31 mouse cellular contexts compared by ENCODE assay signal in the genomic region with DNA sequence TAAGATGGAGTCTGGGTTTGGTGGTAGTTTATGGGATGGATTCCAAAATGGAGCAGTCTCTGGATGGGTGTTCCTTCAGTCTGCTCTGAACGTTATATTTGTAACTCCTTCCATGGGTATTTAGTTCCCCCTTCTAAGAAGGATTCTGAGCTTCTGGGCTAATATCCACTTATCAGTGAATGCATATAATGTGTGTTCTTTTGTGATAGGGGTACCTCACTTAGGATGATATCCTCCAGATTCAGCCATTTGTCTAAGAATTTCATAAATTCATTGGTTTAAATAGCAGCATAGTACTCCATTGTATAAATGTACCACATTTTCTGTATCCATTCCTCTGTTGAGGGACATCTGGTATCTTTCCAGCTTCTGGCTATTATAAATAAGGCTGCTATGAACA.
"Had no signal": no experiment of that assay in that cellular context is flagged by ENCODE, and none has a peak within 500 bp of the region (broad histone marks: within the 10 kb centered on the region; RNA-seq: fewer than 3 reads in every experiment).

No protein-coding gene starts in this region.

- H3K4me2 ChIP-seq: limb, embryonic 12.5 days; limb, embryonic 13.5 days; limb, embryonic 15.5 days; liver, embryonic 11.5 days; liver, embryonic 12.5 days; liver, embryonic 13.5 days; liver, embryonic 15.5 days; lung, embryonic 14.5 days; lung, embryonic 15.5 days; midbrain, embryonic 11.5 days; midbrain, embryonic 12.5 days; midbrain, embryonic 13.5 days; midbrain, embryonic 15.5 days; neural tube, embryonic 12.5 days had no signal

- H3K27me3 ChIP-seq: limb, embryonic 12.5 days; limb, embryonic 13.5 days; limb, embryonic 15.5 days; liver, embryonic 12.5 days; liver, embryonic 13.5 days; liver, embryonic 15.5 days; lung, embryonic 15.5 days; megakaryocyte, embryonic 14.5 days; midbrain, embryonic 12.5 days; midbrain, embryonic 13.5 days; midbrain, embryonic 15.5 days; neural tube, embryonic 12.5 days had no signal

- DNase-seq: left cerebral cortex, postnatal 4 days; liver; liver, embryonic 13.5 days; lung, adult 18-20 months; lung, adult 2 months; lung, embryonic 14.5 days; lung, postnatal 10 days; lung, postnatal 14 days; lung, postnatal 36 days; lung, postnatal 4 days; midbrain, embryonic 14.5 days had no signal

- H3K9me3 ChIP-seq: limb, embryonic 10.5 days; limb, embryonic 12.5 days; limb, embryonic 13.5 days; limb, embryonic 15.5 days; liver, embryonic 12.5 days; liver, embryonic 13.5 days; liver, embryonic 15.5 days; lung, embryonic 15.5 days; megakaryocyte, embryonic 14.5 days; midbrain, embryonic 10.5 days; midbrain, embryonic 12.5 days; midbrain, embryonic 13.5 days; midbrain, embryonic 15.5 days; neural tube, embryonic 12.5 days had no signal

- H3K4me3 ChIP-seq: limb, embryonic 10.5 days; limb, embryonic 12.5 days; limb, embryonic 13.5 days; limb, embryonic 15.5 days; liver, embryonic 12.5 days; liver, embryonic 13.5 days; liver, embryonic 15.5 days; lung, embryonic 15.5 days; megakaryocyte, embryonic 14.5 days; midbrain, embryonic 10.5 days; midbrain, embryonic 12.5 days; midbrain, embryonic 13.5 days; midbrain, embryonic 15.5 days; myocyte; neural tube, embryonic 12.5 days had no signal

- ATAC-seq: liver, embryonic 12.5 days; lung, postnatal 0 days; midbrain, embryonic 13.5 days; midbrain, embryonic 15.5 days; midbrain, embryonic 16.5 days had no signal

- H3K27ac ChIP-seq: limb, embryonic 10.5 days; limb, embryonic 12.5 days; limb, embryonic 13.5 days; limb, embryonic 15.5 days; liver, embryonic 12.5 days; liver, embryonic 13.5 days; liver, embryonic 14.5 days; liver, embryonic 15.5 days; lung, embryonic 15.5 days; macrophage; midbrain, embryonic 10.5 days; midbrain, embryonic 12.5 days; midbrain, embryonic 13.5 days; midbrain, embryonic 15.5 days; neural tube, embryonic 12.5 days had no signal

- H3K9ac ChIP-seq: limb, embryonic 12.5 days; limb, embryonic 13.5 days; limb, embryonic 15.5 days; liver, embryonic 12.5 days; liver, embryonic 13.5 days; liver, embryonic 14.5 days; liver, embryonic 15.5 days; lung, embryonic 14.5 days; lung, embryonic 15.5 days; midbrain, embryonic 12.5 days; midbrain, embryonic 13.5 days; midbrain, embryonic 15.5 days; neural tube, embryonic 12.5 days had no signal

- H3K36me3 ChIP-seq: limb, embryonic 10.5 days; limb, embryonic 12.5 days; limb, embryonic 13.5 days; limb, embryonic 15.5 days; liver, embryonic 12.5 days; liver, embryonic 13.5 days; liver, embryonic 15.5 days; lung, embryonic 15.5 days; midbrain, embryonic 10.5 days; midbrain, embryonic 12.5 days; midbrain, embryonic 13.5 days; midbrain, embryonic 15.5 days; neural tube, embryonic 12.5 days had no signal

- H3K4me1 ChIP-seq: limb, embryonic 10.5 days; limb, embryonic 12.5 days; limb, embryonic 13.5 days; limb, embryonic 15.5 days; liver, embryonic 12.5 days; liver, embryonic 13.5 days; liver, embryonic 15.5 days; lung, embryonic 15.5 days; megakaryocyte, embryonic 14.5 days; midbrain, embryonic 10.5 days; midbrain, embryonic 12.5 days; midbrain, embryonic 13.5 days; midbrain, embryonic 15.5 days; neural tube, embryonic 12.5 days had no signal
